Mouse (Mus musculus) gonadal fat pad, adult 2 months (tissue): ENCODE results near the gene Wfdc2. TPM values are rescaled to one million over a fixed set of nuclear protein-coding genes. Genes with fewer than 3 reads are reported as not detected.

Experiments
- polyA plus RNA-seq: library from polyadenylated mRNA; depleted of rRNA; stranded (reverse); fragments of >200 nt; gene quantifications from 2 replicates; pipeline ENCODE4 v1.2.3, GENCODE M21; 2012; rRNA removed

Gene Wfdc2
- polyA plus RNA-seq, 1 experiment, result 12.1 TPM

Other genes with a start within 250 kb of the Wfdc2 start
- gene Svs6, start 245.7 kb upstream of the Wfdc2 start, polyA plus RNA-seq, result 0.27 TPM in 1 of 2 replicates, not detected in the other
- gene Svs5, start 229.7 kb upstream of the Wfdc2 start, polyA plus RNA-seq, result 32.6 TPM in 1 of 2 replicates, not detected in the other
- gene Slpi, start 173.3 kb upstream of the Wfdc2 start, polyA plus RNA-seq, result 73.0 and 86.1 TPM in 2 replicates
- gene Rbpjl, start 159.3 kb upstream of the Wfdc2 start, polyA plus RNA-seq, result 0.03 TPM in 2 replicates
- gene Matn4, start 157.3 kb upstream of the Wfdc2 start, polyA plus RNA-seq, result 0.88 and 1.4 TPM in 2 replicates
- gene Sdc4, start 118.5 kb upstream of the Wfdc2 start, polyA plus RNA-seq, result 18.0 and 19.6 TPM in 2 replicates
- gene Sys1, start 105.4 kb upstream of the Wfdc2 start, polyA plus RNA-seq, result 94.8 and 100 TPM in 2 replicates
- 21.8 and 25.0 TPM in 2 replicates for gene Gm20458, start 101.4 kb upstream of the Wfdc2 start, polyA plus RNA-seq
- not detected in 2 replicates for gene Trp53tg5, start 88.7 kb upstream of the Wfdc2 start, polyA plus RNA-seq
- 24.8 and 29.5 TPM in 2 replicates for gene Dbndd2, start 76.3 kb upstream of the Wfdc2 start, polyA plus RNA-seq
- 97.9 and 128 TPM in 2 replicates for gene Pigt, start 64.9 kb upstream of the Wfdc2 start, polyA plus RNA-seq
- 317 and 597 TPM in 2 replicates for gene Spint3, start 11.0 kb downstream of the Wfdc2 start, polyA plus RNA-seq
- gene Wfdc6a, start 23.0 kb downstream of the Wfdc2 start, polyA plus RNA-seq, result 94.1 and 109 TPM in 2 replicates
- 211 and 222 TPM in 2 replicates for gene Eppin, start 31.2 kb downstream of the Wfdc2 start, polyA plus RNA-seq
- 159 and 208 TPM in 2 replicates for gene Wfdc6b, start 51.1 kb downstream of the Wfdc2 start, polyA plus RNA-seq
- gene Wfdc8, start 51.2 kb downstream of the Wfdc2 start, polyA plus RNA-seq, result 341 and 347 TPM in 2 replicates
- 238 and 428 TPM in 2 replicates for gene Wfdc16, start 76.4 kb downstream of the Wfdc2 start, polyA plus RNA-seq
- 5,228 and 5,435 TPM in 2 replicates for gene Wfdc10, start 93.6 kb downstream of the Wfdc2 start, polyA plus RNA-seq
- gene Wfdc9, start 94.2 kb downstream of the Wfdc2 start, polyA plus RNA-seq, result 190 and 293 TPM in 2 replicates
- 6.6 and 15.6 TPM in 2 replicates for gene Wfdc11, start 111.7 kb downstream of the Wfdc2 start, polyA plus RNA-seq
- gene Wfdc13, start 122.7 kb downstream of the Wfdc2 start, polyA plus RNA-seq, result 1,038 and 1,237 TPM in 2 replicates
- 272 and 330 TPM in 2 replicates for gene Spint4, start 136.1 kb downstream of the Wfdc2 start, polyA plus RNA-seq
- gene Spint5, start 152.9 kb downstream of the Wfdc2 start, polyA plus RNA-seq, result 127 and 235 TPM in 2 replicates
- 11.1 and 11.3 TPM in 2 replicates for gene Wfdc3, start 183.5 kb downstream of the Wfdc2 start, polyA plus RNA-seq
- gene Dnttip1, start 183.6 kb downstream of the Wfdc2 start, polyA plus RNA-seq, result 29.9 and 49.6 TPM in 2 replicates
- gene Ube2c, start 207.5 kb downstream of the Wfdc2 start, polyA plus RNA-seq, result 8.5 and 11.8 TPM in 2 replicates
- 17.6 and 20.6 TPM in 2 replicates for gene Tnnc2, start 217.6 kb downstream of the Wfdc2 start, polyA plus RNA-seq
- gene Snx21, start 223.4 kb downstream of the Wfdc2 start, polyA plus RNA-seq, result 23.0 and 24.6 TPM in 2 replicates
- 31.4 and 31.5 TPM in 2 replicates for gene Acot8, start 242.5 kb downstream of the Wfdc2 start, polyA plus RNA-seq
- 3.4 and 3.7 TPM in 2 replicates for gene Zswim3, start 242.7 kb downstream of the Wfdc2 start, polyA plus RNA-seq